Mouse (Mus musculus) layer of hippocampus, postnatal 36 days (tissue): Measurements from ENCODE around the gene Pgm2l1. TPM values are rescaled to one million over a fixed set of nuclear protein-coding genes. Genes with fewer than 3 reads are reported as not detected.

Experiments
- DNase-seq, 2 experiments: peaks; one replicate each; pipeline ENCODE4 v3.0.0; 2022
- total RNA-seq, 2 experiments: library from RNA; stranded (reverse); gene quantifications; 2 replicates each; pipeline ENCODE4 v1.2.3; 2021

Gene Pgm2l1
- total RNA-seq, 2 experiments from 2014 or later = 282 to 309 TPM

DNA sequence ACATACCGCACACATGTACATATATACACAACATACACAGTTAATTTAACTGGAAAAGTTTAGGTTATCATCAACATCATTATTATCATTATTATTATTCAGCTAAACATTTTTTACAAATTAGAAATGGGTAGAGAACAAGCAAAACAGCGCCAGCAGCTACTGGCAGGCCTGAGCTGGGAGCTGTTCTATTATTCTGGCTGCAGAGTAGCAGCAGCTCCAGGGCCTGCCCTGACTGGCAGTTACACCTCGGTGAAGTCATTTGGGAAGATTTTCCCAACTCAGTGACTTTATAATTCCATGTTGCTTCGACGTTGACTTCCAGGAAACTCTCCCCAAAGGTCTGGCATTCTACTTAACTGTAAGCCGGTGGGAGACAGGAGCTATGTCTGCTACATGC lies 69.5 kb downstream of the Pgm2l1 start:
- DNase-seq = no peak

GRCm38 (mm10) chr7:100298861-100299510 lies 71.8 kb downstream of the Pgm2l1 start:
- DNase-seq = no peak

- no peak for DNase-seq
Measured at GRCm38 (mm10) chr7:100301390-100301789, 74.2 kb downstream of the Pgm2l1 start.

GRCm38 (mm10) chr7:100302316-100302715 lies 75.1 kb downstream of the Pgm2l1 start:
- DNase-seq = peak; percentile 58 to 65

DNA sequence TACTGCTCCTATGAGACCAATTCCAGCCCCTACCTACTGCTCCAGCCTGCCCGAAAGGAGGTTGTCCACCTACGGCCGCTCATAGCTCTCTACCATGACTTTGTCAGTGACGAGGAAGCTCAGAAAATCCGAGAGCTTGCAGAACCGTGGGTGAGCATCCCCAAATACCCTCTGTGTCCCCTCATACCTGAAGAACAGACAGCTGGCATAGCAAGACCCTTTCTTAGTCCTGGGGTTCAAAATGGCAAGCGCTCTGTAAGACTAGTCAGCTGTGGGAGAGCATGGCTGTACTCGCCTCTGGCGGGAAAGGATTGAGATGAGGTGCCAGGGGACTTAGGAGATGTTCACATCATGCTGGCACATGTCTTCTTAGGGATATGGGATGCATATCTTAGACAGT lies 78.7 kb downstream of the Pgm2l1 start:
- no peak for DNase-seq

- peak; percentile 28 to 39 for DNase-seq
Measured at GRCm38 (mm10) chr7:100307872-100308653, 80.9 kb downstream of the Pgm2l1 start.

DNA sequence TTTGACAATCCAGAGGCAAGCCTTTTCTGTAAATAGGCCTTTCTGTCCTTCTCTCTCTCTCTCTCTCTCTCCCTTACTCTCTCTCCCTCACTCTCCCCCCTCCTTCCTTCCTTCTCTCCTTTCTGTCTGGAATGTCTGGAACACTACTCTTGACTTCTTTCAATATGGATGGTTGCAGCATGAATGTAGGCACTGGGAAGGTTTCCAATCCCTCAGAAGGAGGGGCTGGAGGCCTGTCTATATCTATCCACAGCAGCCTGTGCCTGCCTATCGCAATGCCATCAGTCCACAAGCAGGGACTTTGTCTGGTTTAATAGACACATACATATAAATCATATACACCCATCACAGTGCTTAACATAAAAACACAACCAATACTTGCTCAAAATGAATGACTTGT lies 82.0 kb downstream of the Pgm2l1 start:
- DNase-seq = no peak

DNA sequence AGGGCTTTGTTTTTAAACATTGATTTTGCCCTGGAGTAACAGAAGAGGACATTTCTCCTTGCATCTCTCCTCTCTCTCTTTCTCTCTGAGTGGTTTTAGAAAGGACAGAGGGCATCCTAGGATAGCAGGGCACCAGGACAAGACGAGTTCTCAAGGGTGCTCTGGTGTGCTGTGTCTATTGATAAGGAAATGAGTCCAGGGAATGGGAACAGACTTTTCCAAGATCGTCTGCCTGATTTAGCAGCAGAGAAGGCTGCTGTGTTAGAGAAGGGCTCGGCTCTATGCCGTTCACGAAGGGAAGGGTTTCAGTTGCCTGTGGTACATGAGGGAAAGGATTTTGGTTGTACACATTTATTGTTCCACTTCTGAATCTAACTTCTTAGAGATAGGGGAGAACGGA lies 82.5 kb downstream of the Pgm2l1 start:
- no peak for DNase-seq

DNA sequence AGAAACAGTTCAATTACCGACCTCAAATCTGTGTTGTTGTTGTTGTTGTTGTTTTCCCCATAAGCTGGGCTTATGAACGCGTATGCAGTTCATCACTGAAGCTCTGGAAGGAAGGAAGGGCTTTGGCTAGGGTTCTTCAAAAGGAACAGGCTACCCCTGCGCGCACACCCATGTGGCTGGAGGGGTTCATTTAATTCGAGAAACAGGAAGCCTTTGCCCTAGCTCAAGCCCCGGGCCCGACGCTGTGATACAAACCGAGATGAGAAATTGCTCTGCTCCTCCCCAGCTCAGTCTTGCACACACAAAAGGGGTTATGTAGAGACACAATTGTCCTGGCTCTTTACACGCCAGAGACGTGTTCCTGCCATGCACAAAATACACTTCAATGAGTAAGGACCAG lies 83.1 kb downstream of the Pgm2l1 start:
- no peak for DNase-seq

DNA sequence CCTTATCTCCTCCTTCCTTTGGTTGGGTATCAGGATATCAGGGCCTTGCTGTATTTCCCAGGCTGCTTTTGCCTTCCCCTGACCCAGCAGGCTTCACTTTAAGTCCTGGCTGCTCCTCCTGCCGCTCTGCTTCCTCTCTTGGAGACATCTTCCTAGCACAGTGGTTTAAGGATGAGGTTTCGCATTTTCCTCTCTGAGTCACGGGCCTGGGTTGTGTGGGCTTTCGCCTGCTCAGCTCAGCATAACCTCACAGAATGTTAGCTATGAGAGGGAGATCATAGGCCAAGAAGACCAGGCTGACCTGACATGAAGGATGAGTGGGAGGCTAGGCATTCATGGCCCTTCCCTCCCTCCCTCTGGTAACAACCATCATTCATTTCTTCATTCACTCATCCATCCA lies 85.5 kb downstream of the Pgm2l1 start:
- DNase-seq = no peak

GRCm38 (mm10) chr7:100316924-100317323 lies 89.7 kb downstream of the Pgm2l1 start:
- no peak for DNase-seq

DNA sequence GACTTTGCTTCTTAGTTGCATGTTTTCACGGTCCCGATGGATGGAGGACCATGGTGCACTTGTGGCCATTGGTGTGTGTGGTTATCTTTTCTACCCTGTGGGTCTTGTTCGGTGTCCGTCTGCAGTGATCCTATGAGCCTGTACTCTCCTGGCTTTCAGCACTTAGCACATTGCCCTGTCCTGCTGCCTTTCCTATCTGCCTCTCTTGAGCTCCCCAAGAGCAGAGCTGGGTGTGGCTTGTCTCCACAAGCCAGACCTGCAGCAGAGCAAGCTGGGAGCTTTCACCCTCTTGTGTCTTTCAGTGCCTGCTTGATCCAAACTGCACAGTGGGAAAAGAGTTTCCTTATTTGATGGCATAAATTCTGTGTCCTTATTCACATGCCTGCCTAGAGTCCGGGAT lies 90.3 kb downstream of the Pgm2l1 start:
- DNase-seq = no peak

GRCm38 (mm10) chr7:100323721-100324120 lies 96.5 kb downstream of the Pgm2l1 start:
- DNase-seq = no peak

GRCm38 (mm10) chr7:100325482-100325881 lies 98.3 kb downstream of the Pgm2l1 start:
- peak in 1 of 2 experiments; percentile 30 for DNase-seq

- no peak for DNase-seq
Measured at GRCm38 (mm10) chr7:100327514-100327913, 100.3 kb downstream of the Pgm2l1 start.

Other genes starting within 250 kb of the Pgm2l1 start
- gene Rnf169, start 246.9 kb upstream of the Pgm2l1 start, total RNA-seq = 10 to 100 TPM; 24.6 to 29.5 TPM
- under 1 TPM; 0.47 to 0.58 TPM for gene Chrdl2, start 221.2 kb upstream of the Pgm2l1 start, total RNA-seq
- gene Pold3, start 105.8 kb upstream of the Pgm2l1 start, total RNA-seq = 10 to 100 TPM; 32.1 to 33.5 TPM
- gene Lipt2, start 68.1 kb upstream of the Pgm2l1 start, total RNA-seq = 1 to 10 TPM; 5.7 to 7.1 TPM
- not detected for gene Kcne3, start 50.9 kb upstream of the Pgm2l1 start, total RNA-seq
- 1 to 10 TPM; 5.4 to 6.0 TPM for gene P4ha3, start 58.1 kb downstream of the Pgm2l1 start, total RNA-seq
- 10 to 100 TPM; 24.3 to 26.3 TPM for gene C2cd3, start 144.8 kb downstream of the Pgm2l1 start, total RNA-seq
- gene Ppme1, start 144.9 kb downstream of the Pgm2l1 start, total RNA-seq = 100 to 1,000 TPM; 141 to 158 TPM
- 1 to 10 TPM; 1.3 to 2.5 TPM for gene Ucp3, start 245.6 kb downstream of the Pgm2l1 start, total RNA-seq